Mouse (Mus musculus) cerebellum, postnatal 25 days (tissue): ENCODE results near the gene Mei1.

Experiments
- DNase-seq, 2 experiments: peaks; one replicate each; pipeline ENCODE4 v3.0.0; 2021; ENCODE audit warnings: mixed read lengths in 2 of 2

Gene Mei1

DNA sequence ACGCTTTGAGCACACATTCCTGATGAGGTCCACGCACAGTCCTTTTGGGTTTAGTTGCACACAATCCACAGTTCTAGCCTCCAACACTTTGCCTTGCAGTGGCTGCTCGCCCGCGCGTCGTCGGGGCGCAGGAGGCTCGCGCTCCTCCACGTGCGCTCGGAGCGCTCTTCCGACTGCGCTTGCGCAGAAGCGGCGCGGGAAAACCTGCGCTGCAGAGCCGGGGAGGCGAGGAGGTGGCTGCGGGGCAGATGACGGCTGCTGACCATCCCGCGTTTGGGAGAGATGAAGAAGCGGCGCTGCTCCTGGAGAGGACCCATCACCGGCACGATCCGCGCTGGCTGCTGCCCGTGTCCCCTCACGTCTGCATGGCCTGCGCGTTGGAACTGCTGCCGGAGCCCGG is at the start of gene Mei1:
Gene Mei1, plus strand, starts transcription at position 99 of the 400 bp plus-strand sequence.
- peak in 1 of 2 experiments; percentile 13 for DNase-seq

DNA sequence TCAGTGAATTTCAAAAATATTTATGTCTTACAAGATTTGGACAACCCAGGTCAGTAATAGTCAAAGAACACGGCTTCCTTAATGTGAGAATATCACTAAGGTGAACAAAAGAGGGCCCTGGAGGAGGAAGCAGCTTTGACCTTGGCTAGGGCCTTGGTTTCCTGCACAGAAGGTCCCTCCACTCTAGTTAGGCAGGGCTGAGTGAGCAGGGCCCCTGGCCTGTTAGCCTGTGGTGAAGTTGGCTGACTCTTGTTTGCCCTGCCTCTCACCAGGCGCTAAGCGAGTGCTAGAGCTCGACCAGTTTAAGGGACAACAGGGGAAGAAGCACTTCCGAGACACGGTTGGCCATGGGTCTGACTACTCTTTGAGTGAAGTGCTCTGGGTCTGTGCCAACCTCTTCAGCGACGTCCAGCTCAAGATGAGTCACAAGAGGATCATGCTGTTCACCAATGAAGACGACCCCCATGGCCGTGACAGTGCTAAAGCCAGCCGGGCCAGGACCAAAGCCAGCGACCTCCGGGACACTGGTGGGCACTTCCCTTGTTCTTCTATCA is 47.2 kb upstream of the Mei1 start:
- peak in 1 of 2 experiments; percentile 33 for DNase-seq

DNA sequence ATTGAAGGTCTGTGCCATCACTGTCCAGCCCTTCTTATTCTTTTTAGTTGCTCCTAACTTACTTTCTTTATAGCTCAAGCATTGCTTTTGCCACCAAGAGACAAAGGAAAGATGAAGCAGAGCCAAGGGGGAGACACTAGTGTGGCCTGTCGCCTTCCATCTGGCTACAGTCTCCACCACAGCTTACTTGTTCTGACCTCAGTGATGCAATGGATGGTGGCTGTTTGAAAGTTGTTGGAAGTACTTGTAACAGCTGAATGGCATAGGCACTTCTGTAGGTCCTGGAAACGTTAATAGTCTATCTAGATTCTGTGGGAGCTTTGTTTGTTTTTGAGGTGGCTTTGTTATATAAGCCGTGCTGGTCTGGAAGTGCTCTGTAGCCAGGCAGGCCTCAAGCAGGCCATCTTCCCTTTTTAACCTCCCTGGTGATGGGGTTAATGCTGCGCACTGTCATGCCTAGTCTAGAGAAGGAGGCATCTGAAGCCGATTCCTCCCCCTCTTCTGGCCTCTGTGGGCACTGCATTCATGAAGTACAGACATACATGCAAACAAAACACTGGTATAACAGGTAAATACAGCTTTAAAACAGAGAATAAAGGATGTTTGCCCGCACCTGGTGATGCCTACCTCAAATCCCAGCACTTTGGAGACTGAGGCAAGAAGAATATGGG is 45.7 kb upstream of the Mei1 start:
- DNase-seq = no peak

DNA sequence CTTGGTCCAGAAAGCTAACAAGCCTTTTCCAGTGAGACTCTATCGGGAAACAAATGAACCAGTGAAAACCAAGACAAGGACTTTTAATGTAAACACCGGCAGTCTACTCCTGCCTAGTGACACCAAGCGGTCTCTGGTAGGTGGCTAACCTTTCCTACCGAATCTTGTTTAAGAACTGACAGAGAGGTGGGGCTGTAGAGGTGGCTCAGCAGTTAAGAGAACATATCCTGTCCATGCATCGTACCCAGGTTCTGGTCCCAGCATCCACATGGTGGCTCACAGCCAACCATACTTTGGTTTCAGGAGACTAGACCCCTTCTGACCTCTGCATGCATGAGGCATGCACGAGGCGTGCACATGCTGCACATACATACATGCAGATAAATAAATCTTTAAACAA is 42.5 kb upstream of the Mei1 start:
- no peak for DNase-seq

DNA sequence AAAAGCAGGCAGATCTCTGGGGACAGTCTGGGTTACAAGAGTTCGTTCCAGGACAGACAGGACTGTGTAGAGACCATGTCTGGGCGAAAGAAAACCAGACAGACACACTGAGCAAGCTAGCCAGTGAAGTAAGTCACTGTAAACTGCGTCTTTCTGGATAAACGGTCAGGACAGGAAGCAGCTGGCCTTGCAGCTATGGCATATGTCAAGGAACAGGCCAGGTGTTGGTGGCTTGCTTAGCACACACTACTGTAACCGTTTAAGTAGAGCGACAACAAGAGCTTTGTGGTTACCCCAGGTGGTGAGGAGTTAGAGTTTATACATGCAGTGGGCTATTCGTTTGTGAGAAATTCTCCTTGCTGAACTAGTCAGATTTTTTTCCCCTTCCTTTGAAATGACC is 42.1 kb upstream of the Mei1 start:
- no peak for DNase-seq

DNA sequence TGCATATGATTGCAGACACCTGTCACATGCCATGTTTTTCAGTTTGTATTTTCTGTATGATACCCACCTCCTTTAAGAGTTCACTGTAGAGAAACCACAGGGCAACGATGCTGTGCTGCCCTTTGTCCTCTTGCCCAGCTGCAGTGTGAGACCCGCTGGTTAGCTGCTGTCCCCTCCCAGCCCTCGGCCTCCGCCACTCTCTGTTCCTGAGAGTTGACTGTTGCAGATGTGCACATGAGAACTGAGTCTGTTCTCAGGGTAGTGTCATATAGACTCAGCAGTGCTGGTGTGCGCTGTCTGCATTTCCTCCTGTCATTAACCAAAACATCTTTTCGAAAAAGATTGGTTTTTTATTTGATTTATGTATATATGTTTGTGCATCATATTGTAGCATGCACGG is 37.4 kb upstream of the Mei1 start:
- DNase-seq = no peak

DNA sequence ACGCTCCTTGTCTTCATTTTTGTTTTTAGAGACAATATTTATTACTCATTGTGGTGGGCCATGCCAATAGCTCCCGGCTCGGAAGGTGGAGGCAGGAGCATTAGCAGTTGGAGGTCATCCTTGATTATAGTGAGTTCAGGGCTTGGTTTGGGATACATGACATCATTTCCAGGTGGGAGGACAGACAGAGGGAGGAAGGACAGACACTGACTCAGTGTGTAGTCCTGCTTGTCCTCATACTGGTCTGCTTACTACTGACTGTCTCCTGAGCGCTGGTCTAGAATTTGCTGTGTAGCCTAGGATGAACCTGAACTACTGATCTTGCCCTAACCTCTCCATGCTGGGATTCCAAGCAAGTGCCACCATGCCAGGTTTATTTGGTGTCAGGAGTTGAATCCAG is 36.0 kb upstream of the Mei1 start, which contains the start of gene Desi1:
Gene Desi1, minus strand, starts transcription at position 101 of the 400 bp plus-strand sequence.
- no peak for DNase-seq

DNA sequence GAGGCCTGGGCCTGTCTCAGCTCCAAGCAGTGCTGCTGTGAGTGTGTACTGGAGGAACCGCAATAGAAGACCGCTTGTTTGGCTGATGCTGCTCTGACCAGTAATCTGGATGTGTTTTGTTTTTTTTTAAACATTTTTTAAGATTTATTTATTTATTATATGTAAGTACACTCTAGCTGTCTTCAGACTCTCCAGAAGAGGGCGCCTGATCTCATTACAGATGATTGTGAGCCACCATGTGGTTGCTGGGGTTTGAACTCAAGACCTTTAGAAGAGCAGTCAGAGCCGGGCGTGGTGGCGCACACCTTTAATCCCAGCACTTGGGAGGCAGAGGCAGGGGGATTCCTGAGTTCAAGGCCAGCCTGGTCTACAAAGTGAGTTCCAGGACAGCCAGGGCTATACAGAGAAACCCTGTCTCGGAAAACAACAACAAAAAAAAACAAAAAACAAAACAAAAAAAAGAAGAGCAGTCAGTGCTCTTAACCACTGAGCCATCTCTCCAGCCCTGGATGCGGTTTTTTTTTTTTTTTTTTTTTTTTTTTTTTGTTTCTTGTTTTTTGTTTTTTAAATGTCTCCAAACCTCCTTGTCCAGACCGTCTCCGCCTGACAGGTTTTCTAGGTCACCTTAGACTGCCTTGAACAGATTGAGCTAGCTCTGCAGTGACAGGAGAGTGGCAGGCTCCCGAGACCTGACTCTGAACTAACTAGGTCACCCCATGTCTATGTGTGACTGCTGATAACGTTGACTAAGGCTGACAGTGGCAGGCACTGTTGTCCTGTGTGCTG is 33.7 kb upstream of the Mei1 start:
- peak in 1 of 2 experiments; percentile 47 for DNase-seq

DNA sequence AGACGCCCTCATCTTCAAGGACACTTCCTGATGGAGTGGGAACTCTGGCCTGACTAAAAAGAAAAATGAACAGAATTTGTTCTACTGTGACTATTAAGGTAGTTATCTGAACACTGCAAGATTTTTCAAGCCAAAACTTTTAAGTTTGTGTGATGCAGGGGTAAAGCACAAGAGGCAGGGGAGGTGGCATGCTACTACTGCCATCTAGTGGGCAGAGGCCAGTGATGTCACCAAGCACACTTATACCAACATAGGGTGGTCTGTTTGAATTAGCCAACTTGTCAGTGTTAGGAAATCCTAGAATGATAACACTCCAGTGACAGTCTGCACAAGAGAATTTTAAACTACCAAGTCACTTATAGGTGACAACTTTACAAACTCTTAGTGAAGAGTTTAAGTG is 29.1 kb upstream of the Mei1 start:
- peak; percentile 34 to 59 for DNase-seq

DNA sequence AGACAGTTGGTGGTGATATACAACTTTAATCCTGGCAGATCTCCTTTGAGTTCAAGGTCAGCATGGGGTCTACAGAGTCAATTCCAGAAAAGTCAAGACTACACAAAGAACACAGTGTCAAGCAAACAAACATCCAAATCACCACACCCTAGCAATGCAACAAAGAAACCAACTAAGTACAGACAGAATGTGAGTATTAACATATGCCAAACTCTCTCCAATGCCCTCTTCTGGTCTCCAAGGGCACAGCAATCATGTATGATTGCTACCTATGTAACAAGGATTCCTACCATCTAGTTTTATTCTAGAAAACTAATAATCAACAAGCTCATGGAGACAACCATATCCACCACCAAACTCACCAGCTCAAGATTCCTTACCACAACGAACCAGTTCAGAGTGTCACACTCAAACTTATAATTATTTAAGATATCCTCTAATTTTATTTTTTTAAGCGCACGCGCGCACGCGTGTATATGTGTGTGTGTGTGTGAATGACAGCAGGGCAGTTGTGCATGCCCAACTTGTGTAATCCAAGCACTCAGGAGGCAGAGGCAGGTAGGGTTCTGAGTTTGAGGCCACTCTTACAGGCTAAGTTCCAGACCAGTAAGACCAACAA is 25.5 kb upstream of the Mei1 start:
- DNase-seq = peak in 1 of 2 experiments; percentile 52

DNA sequence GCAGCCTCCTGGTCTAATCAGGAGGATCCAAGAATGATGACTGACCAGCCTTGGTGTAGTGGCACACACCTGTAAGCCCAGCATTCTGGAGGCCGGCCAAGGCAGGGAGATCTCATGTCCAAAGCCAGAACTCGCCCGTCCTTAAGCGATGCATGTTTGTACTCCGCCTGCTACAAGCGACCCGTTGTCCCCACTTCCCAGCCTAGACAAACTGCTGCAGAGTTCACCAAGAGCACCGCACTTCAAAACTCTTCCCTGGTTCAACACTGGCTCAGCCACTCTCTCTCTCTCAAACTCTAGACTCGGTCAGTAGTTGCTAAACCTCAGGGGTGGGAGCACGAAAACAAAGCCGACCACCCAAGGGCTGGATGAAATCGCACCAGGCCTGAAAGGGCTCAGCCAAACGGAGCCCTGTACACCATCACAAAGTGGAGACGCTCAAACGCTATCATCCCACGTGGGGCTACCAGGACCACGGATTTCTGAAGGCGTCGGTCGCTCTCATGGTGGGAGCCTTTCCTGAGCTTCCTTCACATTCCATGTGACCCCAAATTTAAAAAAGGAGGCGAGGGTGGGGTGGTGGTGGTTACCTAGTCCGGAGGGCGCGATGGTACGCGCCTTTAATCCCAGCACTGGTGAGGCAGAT is 23.4 kb upstream of the Mei1 start:
- peak in 1 of 2 experiments; percentile 58 for DNase-seq

DNA sequence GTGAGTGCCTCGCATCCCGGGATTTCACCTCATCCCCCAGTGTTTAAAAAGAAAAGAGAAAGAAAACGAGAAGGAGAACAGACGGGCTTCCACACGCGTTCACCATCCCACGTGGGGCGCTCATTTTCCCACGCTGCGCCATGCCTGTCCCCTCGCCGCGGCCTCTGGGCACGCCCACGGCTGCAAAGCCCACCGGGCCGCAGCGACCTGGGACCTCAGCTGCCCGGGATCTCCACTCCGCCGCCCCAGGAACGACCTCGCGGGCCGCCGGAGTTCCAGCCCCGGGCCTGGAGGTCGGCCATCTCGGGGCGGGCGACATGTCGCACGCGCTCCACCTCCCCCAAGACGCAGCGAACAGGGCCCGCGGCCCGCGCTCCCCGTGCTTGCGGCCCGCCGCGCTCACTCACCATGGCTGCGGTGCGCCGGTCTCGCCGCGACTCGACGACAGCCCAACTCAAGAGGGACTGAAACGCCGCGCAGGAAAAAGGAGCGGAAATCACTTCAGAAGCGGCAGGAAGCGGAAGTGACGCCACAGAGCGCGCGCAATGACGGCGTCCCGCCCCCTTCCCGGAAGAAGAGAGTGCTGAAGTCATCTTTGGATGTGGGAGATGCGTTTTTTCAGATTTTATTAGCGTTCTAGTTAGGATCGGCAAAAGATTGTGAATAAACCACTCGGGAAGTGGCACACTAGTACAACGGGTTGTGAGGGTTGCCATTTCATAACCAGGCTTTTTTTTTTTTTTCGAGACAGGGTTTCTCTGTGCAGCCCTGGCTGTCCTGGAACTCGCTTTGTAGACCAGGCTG is 22.5 kb upstream of the Mei1 start, which contains the start of gene Snu13:
Gene Snu13, minus strand, starts transcription at position 519 of the 804 bp plus-strand sequence.
- DNase-seq = peak; percentile 95 to 96

DNA sequence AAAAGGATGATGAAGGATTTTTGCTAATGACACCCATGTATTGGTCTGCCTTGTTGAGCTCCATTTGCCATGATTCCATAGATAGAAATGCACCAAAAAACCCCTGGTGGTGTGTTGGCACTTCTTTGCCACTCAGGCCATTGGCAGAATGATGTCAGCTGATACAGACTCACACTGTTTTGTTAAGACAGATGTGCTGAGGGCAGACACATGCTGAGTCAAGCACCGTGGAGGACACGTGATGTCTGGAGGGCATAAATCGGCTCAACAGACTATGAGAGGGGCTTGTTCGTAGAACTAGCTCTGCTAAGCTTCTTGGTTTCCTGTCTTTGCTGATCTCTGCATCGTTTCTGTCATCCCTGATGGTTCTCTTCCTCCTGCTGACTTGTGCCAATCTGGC is 17.3 kb upstream of the Mei1 start:
- no peak for DNase-seq

DNA sequence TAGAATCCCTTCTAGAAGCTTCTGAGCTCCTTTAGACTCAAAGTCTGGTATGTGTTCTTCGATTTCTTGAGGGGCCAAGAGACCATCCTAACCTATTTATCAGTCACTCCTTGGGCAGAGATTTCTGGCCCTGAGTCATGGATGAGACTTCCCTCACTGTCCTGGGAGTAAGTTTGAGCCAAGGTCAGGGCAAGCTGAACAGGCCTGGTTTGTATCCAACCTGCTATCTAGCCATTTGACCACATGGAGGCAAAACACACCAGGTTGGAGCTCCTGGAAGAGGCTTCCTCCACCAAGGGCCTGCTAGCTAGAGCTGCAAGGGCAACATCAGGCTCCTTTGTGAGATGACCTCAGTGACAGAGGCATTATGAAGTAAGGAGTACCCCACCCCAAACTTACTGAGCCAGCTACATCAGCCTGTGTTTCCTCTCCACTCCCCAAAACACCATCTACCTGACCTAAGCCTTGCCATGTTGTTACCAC is 11.0 kb upstream of the Mei1 start, which contains the start of gene 4930407I10Rik:
Gene 4930407I10Rik, plus strand, starts transcription at position 433 of the 483 bp plus-strand sequence.
- no peak for DNase-seq

DNA sequence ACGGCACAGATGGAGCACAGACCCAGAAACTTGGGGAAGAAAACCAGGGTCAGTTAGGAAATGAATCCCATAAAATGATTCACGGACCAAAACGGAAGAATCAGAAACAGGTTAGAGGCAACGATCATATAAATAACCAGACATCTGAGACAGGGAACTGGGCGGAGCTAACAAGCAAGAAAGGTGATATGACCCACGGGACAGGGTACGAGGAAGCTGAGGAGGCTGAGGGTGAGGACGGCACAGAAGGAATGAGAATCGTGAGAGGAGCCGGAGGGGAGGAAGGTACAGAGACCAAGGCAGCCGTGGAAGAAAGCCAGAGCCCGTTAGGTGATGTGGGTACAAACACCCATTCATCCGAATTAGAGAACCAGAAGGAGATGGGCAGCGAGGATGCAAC is 5.9 kb upstream of the Mei1 start:
- no peak for DNase-seq

DNA sequence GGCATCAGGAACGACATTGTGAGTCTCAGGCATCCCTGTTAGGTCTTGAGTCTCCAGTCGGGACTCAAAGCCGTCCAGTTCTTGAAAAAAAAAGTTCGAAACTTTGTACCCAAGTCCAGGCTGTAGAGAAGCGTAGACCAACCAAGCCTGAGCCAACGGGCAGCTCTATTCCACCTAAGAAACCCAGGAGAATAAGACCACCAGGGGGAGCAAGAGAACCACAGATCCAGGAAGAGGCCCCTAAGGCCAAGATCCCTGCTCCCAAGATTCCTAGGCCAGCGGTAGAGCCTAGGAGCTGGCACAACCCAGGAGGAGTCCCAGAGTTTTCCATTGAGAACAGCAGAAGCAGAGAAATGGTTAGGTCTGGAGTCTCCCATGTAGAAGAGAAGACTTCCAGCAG is 4.3 kb upstream of the Mei1 start:
- peak; percentile 68 to 85 for DNase-seq

DNA sequence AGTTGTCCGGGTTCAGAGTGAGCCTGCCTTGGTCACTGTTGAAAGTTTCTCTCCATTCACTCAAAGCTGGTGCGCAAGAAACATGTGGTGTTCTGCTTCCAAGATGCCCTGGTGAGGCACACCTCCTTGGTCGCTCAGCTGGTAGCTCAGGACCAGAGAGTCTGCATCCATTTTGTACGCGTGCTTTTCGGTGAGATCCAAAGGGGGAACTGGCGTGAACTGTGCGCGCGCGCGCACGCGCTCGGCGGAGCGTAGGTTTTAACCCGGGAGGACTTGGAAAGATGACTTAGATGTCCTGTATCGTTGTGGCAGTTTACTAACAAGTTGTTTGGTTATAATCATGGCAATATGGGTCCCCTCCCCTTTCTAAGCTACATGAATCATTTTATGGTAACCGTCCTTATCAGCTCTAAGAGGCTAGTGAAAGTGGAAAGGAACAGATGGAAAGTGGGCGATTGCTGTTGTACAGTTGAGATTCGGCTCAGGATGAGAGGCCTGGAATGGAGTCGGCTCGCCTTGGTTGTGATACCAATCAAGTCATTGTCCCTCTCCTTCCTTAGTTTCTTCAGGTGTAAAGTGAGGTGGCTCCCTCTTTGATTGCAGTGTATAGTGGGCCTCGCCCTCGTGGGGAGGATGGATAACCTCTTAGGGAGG is 2.1 kb downstream of the Mei1 start:
- DNase-seq = no peak

DNA sequence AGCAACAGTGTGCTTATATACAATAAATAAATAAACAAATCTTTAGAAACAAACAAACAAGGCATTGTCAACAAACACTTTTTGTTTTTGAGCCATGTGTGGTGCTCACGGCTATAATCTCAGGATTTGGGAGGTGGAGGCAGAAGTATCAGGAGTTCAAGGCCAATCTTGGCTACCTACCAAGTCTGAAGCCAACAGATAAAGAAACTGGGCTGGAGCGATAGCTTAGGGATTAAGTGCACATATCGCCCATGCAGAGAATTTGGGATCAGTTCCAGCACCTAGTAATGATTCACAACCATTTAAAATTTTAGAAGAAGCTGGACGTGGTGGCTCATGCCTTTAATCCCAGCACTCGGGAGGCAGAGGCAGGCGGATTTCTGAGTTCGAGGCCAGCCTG is 3.7 kb downstream of the Mei1 start:
- DNase-seq = no peak

DNA sequence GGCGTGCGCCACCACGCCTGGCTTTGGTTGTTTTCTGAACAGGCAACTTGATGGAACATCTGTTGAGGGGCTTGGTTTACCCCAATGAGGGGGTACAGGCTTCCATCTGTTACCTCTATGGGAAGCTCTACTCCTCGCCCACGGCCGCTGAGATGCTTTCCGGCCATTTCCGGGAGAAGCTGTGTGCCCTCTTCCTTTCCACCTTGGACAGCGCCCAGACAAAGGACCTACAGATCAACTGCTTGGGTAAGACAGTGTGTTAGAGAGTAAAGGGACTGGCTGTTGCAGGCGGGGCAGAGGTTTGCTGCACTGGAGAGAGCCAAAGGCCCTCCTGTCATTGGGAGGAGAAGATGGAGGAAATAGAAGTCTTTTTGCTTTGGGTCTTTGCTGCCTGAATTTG is 10.1 kb downstream of the Mei1 start:
- DNase-seq = no peak

DNA sequence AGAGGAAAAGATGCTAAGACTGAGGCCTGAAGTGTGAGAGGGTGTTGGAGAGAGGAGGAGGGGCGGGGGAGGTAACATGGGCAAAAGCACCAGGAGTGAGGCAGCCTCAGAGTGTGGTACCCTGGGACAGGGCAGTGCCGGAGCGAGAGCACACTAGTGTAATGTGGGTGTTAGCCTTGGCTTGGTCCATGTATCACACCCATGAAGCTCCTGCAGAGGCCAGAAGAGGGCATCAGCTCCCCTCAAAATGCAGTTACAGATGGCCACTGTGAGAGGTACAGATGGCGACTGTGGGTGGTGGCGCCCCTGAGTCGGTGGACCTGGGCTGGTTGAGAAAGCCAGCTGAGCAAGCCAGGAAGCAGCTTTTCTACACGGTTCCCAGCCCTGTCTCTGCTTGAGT is 11.4 kb downstream of the Mei1 start:
- peak; percentile 81 to 85 for DNase-seq

DNA sequence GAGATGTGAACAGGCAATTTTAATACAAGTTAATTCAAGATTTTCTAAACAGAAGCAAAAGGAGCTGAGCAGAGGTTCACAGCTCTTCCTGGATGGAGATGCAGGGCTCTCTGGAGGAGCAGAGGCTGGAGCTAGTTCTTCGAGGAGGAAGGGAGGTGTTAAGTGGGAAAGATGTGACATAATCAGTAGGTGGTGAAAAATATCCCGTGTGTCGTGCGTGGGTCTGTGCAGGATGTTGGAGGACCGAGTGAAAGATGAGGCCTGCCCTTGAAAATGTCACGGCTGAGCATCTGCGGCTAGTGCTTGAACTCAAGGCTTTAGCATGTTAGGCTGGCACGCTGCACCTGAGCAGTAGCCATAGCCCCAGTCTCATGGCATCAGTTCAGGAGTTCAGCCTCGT is 15.8 kb downstream of the Mei1 start:
- no peak for DNase-seq
